Mouse (Mus musculus): ENCODE measurements around the gene Gjb2. TPM values are rescaled to one million over a fixed set of nuclear protein-coding genes. Genes with fewer than 3 reads are reported as not detected.

Gene Gjb2
- polyA plus RNA-seq (2012; rRNA removed), result 3.6 and 6.2 TPM in 2 replicates

DNA sequence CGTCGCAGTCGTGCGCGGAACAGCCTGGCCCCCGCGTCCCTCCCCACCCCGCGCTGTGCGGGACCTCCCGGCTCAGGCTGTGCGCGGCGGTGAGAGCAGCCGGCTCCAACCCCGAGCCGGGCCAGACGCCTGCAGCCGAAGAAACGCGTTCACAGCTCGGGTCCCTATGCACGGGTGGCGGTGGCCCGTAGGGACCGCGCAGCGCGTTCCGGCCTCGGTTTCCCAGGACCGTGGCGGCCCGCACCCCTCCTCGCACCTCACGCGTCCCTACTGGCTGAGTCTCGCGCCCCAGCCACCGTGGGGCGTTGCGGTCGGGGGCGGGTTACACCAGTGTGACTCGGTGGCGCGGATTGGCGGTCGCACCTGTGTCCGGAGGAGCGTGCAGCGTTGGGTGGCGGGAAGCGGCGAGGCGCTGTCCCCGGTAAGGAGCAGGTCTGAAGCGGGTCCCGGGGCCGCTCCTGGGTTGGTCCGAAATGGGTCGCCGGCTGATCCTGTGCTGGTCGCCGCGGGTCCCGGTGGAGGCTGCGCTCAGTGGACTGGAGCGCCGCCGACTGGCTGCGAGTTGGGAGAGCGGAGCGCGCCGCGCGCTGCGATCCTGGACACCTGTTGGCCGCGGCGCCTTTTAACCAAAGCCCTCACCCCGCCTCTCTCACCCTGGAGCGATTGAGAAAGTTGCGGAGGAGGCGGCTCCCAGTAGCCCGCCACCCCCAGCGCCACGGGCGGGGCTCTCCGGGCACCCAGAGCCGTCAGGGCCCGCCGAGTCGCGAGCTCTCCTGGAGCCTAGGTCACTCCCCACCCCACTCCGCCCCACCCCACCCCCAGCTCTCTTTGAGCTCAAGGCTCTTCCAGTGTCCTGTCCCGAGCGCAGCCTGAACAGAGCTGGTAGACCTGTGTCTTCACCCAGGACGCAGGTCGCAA lies at the start of gene Gjb2:
Gene Gjb2, minus strand, starts transcription at position 597 of the 918 bp plus-strand sequence.

DNA sequence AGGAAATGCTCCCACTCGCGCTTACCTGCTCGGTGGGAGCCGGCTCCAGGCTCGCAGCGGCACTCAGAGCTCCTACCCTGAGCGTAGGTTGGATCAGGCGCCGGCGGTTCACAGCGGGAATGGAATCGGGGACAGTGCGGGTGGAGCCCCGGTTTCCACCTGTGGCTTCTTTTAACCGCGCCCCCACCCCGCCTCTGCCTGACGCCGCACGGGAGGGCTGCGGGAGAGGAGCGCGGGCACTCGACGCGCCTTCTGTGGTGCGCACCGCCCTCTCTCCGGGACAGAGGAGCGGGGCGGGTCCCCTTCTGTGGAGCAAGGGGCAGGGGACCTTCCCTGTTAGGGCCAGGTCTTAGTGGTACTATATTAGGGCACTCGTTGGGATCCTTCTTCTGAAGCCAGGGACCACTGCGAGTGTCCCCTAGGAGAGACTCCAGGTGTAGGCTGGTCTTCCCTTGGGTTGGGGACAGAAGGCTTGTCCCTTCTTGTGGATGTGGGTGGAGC lies 28.7 kb upstream of the Gjb2 start, which contains the start of gene Gjb6:
Gene Gjb6, minus strand, starts transcription at position 451 of the 501 bp plus-strand sequence.

DNA sequence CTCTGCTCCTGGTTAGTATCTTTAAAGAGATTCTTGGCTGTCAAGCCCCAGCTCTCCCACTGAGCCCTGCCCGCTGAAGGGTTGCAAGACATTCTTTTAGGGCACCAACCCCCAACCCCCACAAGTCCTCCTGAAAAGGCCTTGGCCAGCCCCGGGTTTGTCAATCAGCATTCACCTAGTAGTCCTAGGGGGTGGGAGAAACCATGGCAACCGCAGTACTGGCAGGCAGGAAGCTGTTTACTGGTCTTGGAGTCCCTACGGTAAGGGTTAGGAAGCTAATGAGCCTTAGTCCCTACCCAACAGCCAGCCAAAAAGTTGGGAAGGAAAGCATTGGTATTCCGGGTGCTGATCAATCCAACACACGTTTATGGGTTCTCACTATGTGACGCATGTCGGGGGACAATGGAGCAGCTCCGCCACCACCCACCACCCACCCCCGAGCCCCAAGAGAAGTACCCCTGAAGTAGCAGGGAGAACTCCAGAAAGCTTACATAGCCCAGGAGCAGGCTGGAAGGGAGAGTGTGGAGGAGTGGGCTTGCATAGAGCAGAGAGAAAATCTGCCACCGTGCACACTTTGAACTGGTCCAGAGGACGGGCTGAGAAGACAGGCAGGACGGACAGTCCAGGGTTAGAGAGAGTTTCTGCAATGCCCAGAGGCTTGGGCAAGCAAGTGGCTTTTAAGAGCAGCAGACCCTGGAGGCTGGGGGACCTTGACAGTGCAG lies 11.5 kb upstream of the Gjb2 start, which contains the start of gene Gm4491:
Gene Gm4491, minus strand, starts transcription at position 61 of the 722 bp plus-strand sequence.

DNA sequence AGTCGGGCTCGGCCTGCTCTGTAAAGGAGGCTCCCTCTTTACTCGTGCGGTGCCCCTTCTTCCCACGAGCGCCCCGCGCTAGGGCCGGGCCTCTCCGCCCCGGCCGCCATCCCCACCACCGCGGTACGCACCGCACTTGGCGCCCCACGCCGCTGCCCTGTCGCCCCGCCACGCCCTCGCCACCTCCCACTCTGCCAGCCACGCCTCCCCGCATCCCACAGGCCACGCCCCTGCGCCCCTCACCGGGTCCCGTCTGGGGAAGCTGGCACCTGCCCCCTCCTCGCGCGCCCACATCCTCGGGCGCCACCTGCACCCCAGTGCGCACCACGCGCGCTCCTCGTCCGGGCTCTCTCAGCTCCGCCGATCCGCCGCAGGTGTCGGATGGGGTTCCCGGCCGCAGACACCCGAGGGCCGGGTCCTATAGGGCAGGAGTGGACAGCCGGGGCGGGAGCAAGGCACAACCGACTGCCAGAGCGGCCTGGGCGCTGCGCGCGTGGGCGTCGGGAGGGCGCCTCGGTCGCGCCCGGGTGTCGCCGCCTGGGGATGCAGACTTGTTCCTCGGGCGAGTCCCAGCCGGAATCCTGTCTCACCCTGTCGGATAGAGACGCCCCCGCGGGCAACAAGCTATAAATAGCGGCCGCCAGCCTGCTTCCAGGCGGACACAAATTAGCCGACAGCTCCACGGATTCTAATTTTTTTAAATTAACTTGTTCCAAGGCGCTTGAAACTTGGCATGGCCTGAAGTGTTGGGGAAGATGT lies 46.8 kb downstream of the Gjb2 start, which contains the start of gene Gja3:
Gene Gja3, minus strand, starts transcription at position 538 of the 759 bp plus-strand sequence.

Other genes starting within 250 kb of the Gjb2 start
- gene Zmym2, start 218.0 kb downstream of the Gjb2 start, polyA plus RNA-seq (2012; rRNA removed), result 5.6 and 7.9 TPM in 2 replicates
- 0.14 and 0.18 TPM in 2 replicates for gene Gja3, start 46.6 kb downstream of the Gjb2 start, polyA plus RNA-seq (2012; rRNA removed)
- gene Gm4491, start 11.2 kb upstream of the Gjb2 start, polyA plus RNA-seq (2012; rRNA removed), result not detected in 2 replicates
- 0.28 and 0.57 TPM in 2 replicates for gene Gjb6, start 28.9 kb upstream of the Gjb2 start, polyA plus RNA-seq (2012; rRNA removed)

All from ovary, adult 2 months (tissue).